In the genomic region with DNA sequence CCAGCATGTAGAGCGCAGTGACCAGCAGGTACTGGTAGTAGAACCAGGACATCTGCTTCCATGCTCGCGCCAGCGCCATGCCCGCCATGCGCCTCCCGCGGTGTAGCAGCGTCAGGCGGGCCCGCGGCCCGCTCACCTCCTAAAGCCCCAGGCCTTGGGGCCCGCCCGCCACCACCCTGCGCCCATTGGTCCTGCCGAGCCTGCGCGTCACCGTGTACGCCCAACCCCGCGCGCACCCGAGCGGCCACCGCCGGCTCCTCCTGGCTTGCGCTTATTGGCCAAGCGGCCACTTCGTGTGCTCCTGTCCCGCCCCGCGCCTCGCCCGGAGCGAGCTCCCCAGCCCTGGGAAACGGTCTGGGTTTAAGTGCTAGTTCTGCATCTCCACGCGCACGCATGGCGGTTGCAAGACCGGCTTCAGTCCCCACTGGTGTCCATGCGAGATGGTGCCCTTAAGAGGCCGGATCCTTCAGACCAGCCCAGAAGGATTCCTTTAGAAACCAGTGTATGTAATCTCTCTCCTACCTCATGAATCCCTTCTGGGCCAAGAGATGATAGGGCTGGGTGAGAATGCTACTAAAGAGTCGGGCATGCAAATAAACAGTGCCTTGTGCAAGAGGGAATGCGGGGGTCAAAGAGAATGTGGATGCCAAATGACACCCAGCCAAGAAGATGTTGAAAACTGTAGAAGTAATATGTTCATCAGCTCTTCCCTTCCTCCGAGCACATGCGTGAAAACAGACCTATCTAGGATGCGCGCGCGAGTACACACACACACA, we compare ENCODE assay signal across 8 mouse cellular contexts. TPM values are rescaled to one million over a fixed set of nuclear protein-coding genes. Genes with fewer than 3 reads are reported as not detected.
A peak's percentile ranks its signal among the peaks of the same experiment; 100 is the strongest.
DNase-seq lines count a peak whose midpoint lies in the region; ATAC-seq and TF ChIP-seq lines count a peak whose summit lies in the region.

A gene (minus strand): TSS at position 178 of the 776 bp plus-strand sequence.

- no peak for TF ChIP-seq EP300 in liver, embryonic 14.5 days (IDR thresholded peaks at IDR 0.05; ENCODE audit: low read depth)
- TF ChIP-seq EP300 in stomach, postnatal 0 days (optimal IDR thresholded peaks at IDR 0.05) = no peak

- peak; percentile 98 for ATAC-seq in CD4-positive, CD25-positive, alpha-beta regulatory T cell, adult 4 months
- peak; percentile 100 for ATAC-seq in heart, embryonic 15.5 days (replicated peaks; ENCODE audit: insufficient number of reproducible peaks, insufficient read depth, low FRiP score, low read depth)
- peak; percentile 100 for ATAC-seq in liver, embryonic 14.5 days (ENCODE audit: insufficient read depth)
- peak; percentile 99 for ATAC-seq in neural tube, embryonic 11.5 days (ENCODE audit: insufficient read depth, low FRiP score, low TSS enrichment)
- ATAC-seq in stomach, postnatal 0 days (ENCODE audit: low FRiP score, low TSS enrichment) = peak; percentile 99

- peak within 1 kb of the TSS; percentile 76 for H3K9ac ChIP-seq in heart, embryonic 15.5 days
- H3K9ac ChIP-seq in liver, embryonic 14.5 days (replicated peaks) = peak within 1 kb of the TSS; percentile 92
- H3K9ac ChIP-seq in neural tube, embryonic 11.5 days (ENCODE audit: low read length) = peak within 1 kb of the TSS; percentile 78
- H3K9ac ChIP-seq in stomach, postnatal 0 days (ENCODE audit: low read length) = peak within 1 kb of the TSS; percentile 79

- no peaks in the 10 kb centered on the region for H3K9me3 ChIP-seq in forebrain, embryonic 10.5 days
- no peaks in the 10 kb centered on the region for H3K9me3 ChIP-seq in heart, embryonic 15.5 days (replicated peaks)
- no peaks in the 10 kb centered on the region for H3K9me3 ChIP-seq in liver, embryonic 14.5 days (ENCODE audit: control insufficient read depth, low read length)
- H3K9me3 ChIP-seq in neural tube, embryonic 11.5 days (ENCODE audit: control insufficient read depth, low read length) = no peaks in the 10 kb centered on the region
- no peaks in the 10 kb centered on the region for H3K9me3 ChIP-seq in stomach, postnatal 0 days (ENCODE audit: control insufficient read depth, low read length)

- peaks cover 4% of the 10 kb centered on the region; the same call in 1 of the 2 replicates for H3K36me3 ChIP-seq in forebrain, embryonic 10.5 days (replicated peaks)
- H3K36me3 ChIP-seq in heart, embryonic 15.5 days = no peaks in the 10 kb centered on the region
- H3K36me3 ChIP-seq in liver, embryonic 14.5 days (replicated peaks; ENCODE audit: control insufficient read depth, insufficient read depth, low read depth) = no peaks in the 10 kb centered on the region
- H3K36me3 ChIP-seq in neural tube, embryonic 11.5 days (ENCODE audit: control insufficient read depth, insufficient read depth, low read length) = no peaks in the 10 kb centered on the region
- no peaks in the 10 kb centered on the region for H3K36me3 ChIP-seq in stomach, postnatal 0 days (ENCODE audit: control insufficient read depth, insufficient read depth, low read length)

- WGBS in forebrain, embryonic 10.5 days = 8% methylated on average over 53 of the region's 53 CpGs
- 6% methylated on average over 51 of the region's 53 CpGs for WGBS in heart, embryonic 15.5 days
- 7% methylated on average over 53 of the region's 53 CpGs for WGBS in liver, embryonic 14.5 days (ENCODE audit: insufficient replicate concordance)
- 8% methylated on average over 50 of the region's 53 CpGs for WGBS in neural tube, embryonic 11.5 days
- 7% methylated on average over 53 of the region's 53 CpGs for WGBS in stomach, postnatal 0 days

- H3K4me1 ChIP-seq in forebrain, embryonic 10.5 days = peaks cover 35% of the 10 kb centered on the region
- peaks cover 38% of the 10 kb centered on the region for H3K4me1 ChIP-seq in heart, embryonic 15.5 days (replicated peaks)
- H3K4me1 ChIP-seq in liver, embryonic 14.5 days (replicated peaks; ENCODE audit: control insufficient read depth in 2 of 2, insufficient read depth in 2 of 2, low read length in 1 of 2) = peaks cover 3 to 26% of the 10 kb centered on the region in 2 experiments
- peaks cover 12% of the 10 kb centered on the region for H3K4me1 ChIP-seq in neural tube, embryonic 11.5 days (ENCODE audit: control insufficient read depth, insufficient read depth, low read length)
- peaks cover 5% of the 10 kb centered on the region for H3K4me1 ChIP-seq in stomach, postnatal 0 days (replicated peaks; ENCODE audit: control insufficient read depth, insufficient read depth)

- TF ChIP-seq CTCF in liver, embryonic 14.5 days (IDR thresholded peaks at IDR 0.05; ENCODE audit: low read depth) = peak; percentile 15; the same call in 1 of the 2 replicates
- TF ChIP-seq CTCF in stomach, postnatal 0 days (IDR thresholded peaks at IDR 0.05; ENCODE audit: low read depth) = peak; percentile 14; the same call in 1 of the 2 replicates

- H3K4me2 ChIP-seq in heart, embryonic 15.5 days = peak within 1 kb of the TSS; percentile 83
- peak within 1 kb of the TSS; percentile 91 for H3K4me2 ChIP-seq in liver, embryonic 14.5 days (ENCODE audit: low read depth)
- H3K4me2 ChIP-seq in neural tube, embryonic 11.5 days (ENCODE audit: low read depth) = peak within 1 kb of the TSS; percentile 65
- peak within 1 kb of the TSS; percentile 64 for H3K4me2 ChIP-seq in stomach, postnatal 0 days (replicated peaks; ENCODE audit: low read depth)

- H3K4me3 ChIP-seq in forebrain, embryonic 10.5 days = peak within 1 kb of the TSS; percentile 73
- H3K4me3 ChIP-seq in heart, embryonic 15.5 days = peak within 1 kb of the TSS; percentile 77
- H3K4me3 ChIP-seq in liver, embryonic 14.5 days (ENCODE audit: insufficient read depth in 1 of 2, low read depth in 2 of 2, low read length in 2 of 2) = peak within 1 kb of the TSS; percentile 80 to 93
- H3K4me3 ChIP-seq in neural tube, embryonic 11.5 days (ENCODE audit: low read depth, low read length) = peak within 1 kb of the TSS; percentile 69
- H3K4me3 ChIP-seq in stomach, postnatal 0 days (ENCODE audit: low read depth, low read length) = peak within 1 kb of the TSS; percentile 71

- H3K27ac ChIP-seq in forebrain, embryonic 10.5 days = peak within 1 kb of the TSS; percentile 95
- peak within 1 kb of the TSS; percentile 91 for H3K27ac ChIP-seq in heart, embryonic 15.5 days
- peak within 1 kb of the TSS; percentile 73 for H3K27ac ChIP-seq in liver, embryonic 14.5 days
- peak within 1 kb of the TSS; percentile 84 for H3K27ac ChIP-seq in neural tube, embryonic 11.5 days (ENCODE audit: low read depth, low read length)
- H3K27ac ChIP-seq in stomach, postnatal 0 days (replicated peaks) = peak within 1 kb of the TSS; percentile 95

- peaks cover 6% of the 10 kb centered on the region; the same call in 1 of the 2 replicates for H3K27me3 ChIP-seq in forebrain, embryonic 10.5 days (ENCODE audit: poor library complexity, severe bottlenecking)
- no peaks in the 10 kb centered on the region for H3K27me3 ChIP-seq in heart, embryonic 15.5 days
- no peaks in the 10 kb centered on the region for H3K27me3 ChIP-seq in liver, embryonic 14.5 days (ENCODE audit: control insufficient read depth, insufficient read depth, low read length)
- no peaks in the 10 kb centered on the region for H3K27me3 ChIP-seq in neural tube, embryonic 11.5 days (ENCODE audit: control insufficient read depth, insufficient read depth, low read length)
- H3K27me3 ChIP-seq in stomach, postnatal 0 days (ENCODE audit: control insufficient read depth, insufficient read depth, low read length) = no peaks in the 10 kb centered on the region

- peak; percentile 90 for DNase-seq in c-Kit-negative CD71-positive TER-119-positive erythroid progenitor cells, embryonic 14.5 days (ENCODE audit: low read depth, low spot score)
- DNase-seq in forebrain, embryonic 10.5 days (ENCODE audit: extremely low spot score, low spot score) = peak; percentile 95
- DNase-seq in kidney, postnatal 25 days = peak; percentile 96 to 99
- peak; percentile 89 to 90 (median 89) for DNase-seq in liver, embryonic 14.5 days (ENCODE audit: low read depth in 3 of 3, low spot score in 3 of 3)
- peak; percentile 97 for DNase-seq in neural tube, embryonic 11.5 days (ENCODE audit: low spot score)
- DNase-seq in stomach, postnatal 0 days (ENCODE audit: low spot score) = peak; percentile 98

RNA-seq across cellular contexts. Expression of the gene that starts here (rescaled TPM):
- 100 to 1,000 TPM; 177 to 227 TPM for polyA plus RNA-seq in CD4-positive, CD25-positive, alpha-beta regulatory T cell, adult 4 months (2017; shearing (Covaris generic))
- polyA plus RNA-seq in forebrain, embryonic 10.5 days (2016; fragmentation: Nextera tagmentation; extraction: Ambion mirVana) = 163 and 165 TPM in 2 replicates
- 137 and 138 TPM in 2 replicates for polyA plus RNA-seq in heart, embryonic 15.5 days (2015; fragmentation: Nextera tagmentation; extraction: Ambion mirVana)
- 27.0 and 32.1 TPM in 2 replicates for polyA plus RNA-seq in liver, embryonic 14.5 days (2012; rRNA removed)
- polyA plus RNA-seq in liver, embryonic 14.5 days (2014; fragmentation: Nextera tagmentation; extraction: Ambion mirVana) = 65.1 and 65.2 TPM in 2 replicates
- 188 and 190 TPM in 2 replicates for polyA plus RNA-seq in neural tube, embryonic 11.5 days (2014; fragmentation: Nextera tagmentation; extraction: Ambion mirVana)
- polyA plus RNA-seq in stomach, postnatal 0 days (2015; fragmentation: Nextera tagmentation; extraction: Ambion mirVana) = 163 and 168 TPM in 2 replicates

Comparison
In these comparisons a context has a peak if more than half of its experiments do, and no peak if none do; other contexts are left out.
1. Peak in every context shown above with its lines: DNase-seq, ATAC-seq, H3K4me3 ChIP-seq and H3K27ac ChIP-seq.